ENCODE assay signal across 8 mouse cellular contexts in the genomic region with DNA sequence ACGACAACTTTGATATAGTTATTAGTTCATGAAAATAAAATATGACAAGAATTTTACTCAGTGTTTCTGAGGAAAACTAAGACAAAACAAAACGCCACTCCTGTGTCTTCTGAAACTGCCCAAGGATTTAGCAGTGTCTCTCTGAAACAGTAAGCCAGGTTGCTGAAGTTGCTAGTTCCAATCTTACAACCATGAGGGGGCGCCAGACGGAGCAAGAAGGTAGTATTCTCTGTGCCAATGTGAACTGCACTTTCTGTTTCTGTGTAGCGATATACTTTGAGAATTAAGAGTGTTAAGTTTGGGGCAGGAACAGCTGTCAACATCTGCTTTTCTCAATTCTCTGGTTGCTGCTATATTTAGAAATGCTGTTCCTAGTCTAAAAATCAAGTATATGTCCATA.
DNase-seq lines count a peak whose midpoint lies in the region; ATAC-seq and TF ChIP-seq lines count a peak whose summit lies in the region.

No protein-coding gene starts in this region.

- peak; percentile 61; the same call in 1 of the 2 replicates for TF ChIP-seq CTCF in cerebellum, adult 2 months (IDR thresholded peaks at IDR 0.05; ENCODE audit: borderline replicate concordance, insufficient read depth, low read depth, low read length)
- peak; percentile 40; the same call in 1 of the 2 replicates for TF ChIP-seq CTCF in spleen, adult 2 months (IDR thresholded peaks at IDR 0.05; ENCODE audit: extremely low read depth, insufficient read depth, insufficient read length, insufficient replicate concordance)

- H3K4me1 ChIP-seq in cerebellum, adult 2 months (ENCODE audit: control insufficient read depth, insufficient read depth, low read length): no peaks in the 10 kb centered on the region
- H3K4me1 ChIP-seq in spleen, adult 2 months (ENCODE audit: control insufficient read depth, insufficient read depth, insufficient read length): no peaks in the 10 kb centered on the region

- no peak for TF ChIP-seq POLR2A in cerebellum, adult 2 months (IDR thresholded peaks at IDR 0.05; ENCODE audit: borderline replicate concordance, insufficient read depth, low read length)
- no peak for TF ChIP-seq POLR2A in spleen, adult 2 months (IDR thresholded peaks at IDR 0.05; ENCODE audit: low read depth, low read length)

- no peak overlapping the region for H3K27ac ChIP-seq in cerebellum, adult 2 months (ENCODE audit: insufficient read depth, low read length)
- H3K27ac ChIP-seq in spleen, adult 2 months (ENCODE audit: insufficient read depth, low read length): no peak overlapping the region

- H3K4me3 ChIP-seq in cerebellum, adult 2 months (replicated peaks; ENCODE audit: insufficient read depth, low read depth, low read length): peak overlapping the region; percentile 29
- no peak overlapping the region for H3K4me3 ChIP-seq in spleen, adult 2 months (ENCODE audit: extremely low read depth, insufficient read depth, insufficient read length)

- peak; percentile 31 for DNase-seq in heart, adult 8-10 months (ENCODE audit: low spot score)
- no peak for DNase-seq in heart, adult 11 months
- peak; percentile 25 to 57 for DNase-seq in CD8-positive naive resting alpha-beta T cell, adult 2 months (ENCODE audit: low read depth in 2 of 2, low spot score in 2 of 2)
- peak; percentile 57 to 67 for DNase-seq in cerebellum, adult 2 months
- DNase-seq in lung, postnatal 14 days: peak; percentile 52
- DNase-seq in spleen, adult 2 months (ENCODE audit: low read depth in 1 of 2, low spot score in 2 of 2): peak; percentile 41 to 42
- no peak for DNase-seq in Muller cell, postnatal 12 days (ENCODE audit: inconsistent ontology term)

- 27% methylated on average over 5 of the region's 5 CpGs for WGBS in cerebellum, adult 2 months
- 29% methylated on average over 5 of the region's 5 CpGs for WGBS in spleen, adult 2 months

- no peaks in the 10 kb centered on the region for H3K36me3 ChIP-seq in spleen, adult 2 months (ENCODE audit: control insufficient read depth, insufficient read depth, low read length)

- peak; percentile 51 to 76; a peak in 2 of 4 replicates for ATAC-seq in hematopoietic stem cell, adult 5-6 weeks (replicated peaks in 1 of 2; ENCODE audit: insufficient read depth in 1 of 2, low FRiP score in 2 of 2, low TSS enrichment in 1 of 2, low read depth in 1 of 2, poor library complexity in 2 of 2, severe bottlenecking in 2 of 2)

- H3K27me3 ChIP-seq in cerebellum, adult 2 months (ENCODE audit: control insufficient read depth, insufficient read depth, low read length): no peaks in the 10 kb centered on the region
- H3K27me3 ChIP-seq in spleen, adult 2 months (ENCODE audit: control insufficient read depth, insufficient read depth, low read length): no peaks in the 10 kb centered on the region

Comparison
In these comparisons a context has a peak if more than half of its experiments do, and no peak if none do; other contexts are left out.
1. DNase-seq: peak in heart, adult 8-10 months (single experiment), CD8-positive naive resting alpha-beta T cell, adult 2 months (2 of 2), cerebellum, adult 2 months (2 of 2), lung, postnatal 14 days (single experiment) and spleen, adult 2 months (2 of 2); none in heart, adult 11 months (single experiment) and Muller cell, postnatal 12 days (single experiment).